Mouse (Mus musculus) intestine, embryonic 16.5 days (tissue): Measurements from ENCODE around the gene Prrc2b. TPM values are rescaled to one million over a fixed set of nuclear protein-coding genes. Genes with fewer than 3 reads are reported as not detected.

Experiments used
- ATAC-seq: fragments of 200-750 bp; cut with Nextera tagmentation; 2 replicates; pipeline ENCODE4 v1.8.0; 2017; ENCODE audit warnings: moderate TSS enrichment, moderate library complexity
- H3K27ac ChIP-seq: fragments of 300-500 bp; sonication (generic); 2 replicates; pipeline ENCODE4 v1.5.1; 2014; ENCODE audit warnings: mild to moderate bottlenecking, low read length
- H3K27me3 ChIP-seq: fragments of 300-500 bp; sonication (generic); replicated peaks from 2 replicates; pipeline ENCODE4 v1.6.1; 2014; ENCODE audit warnings: low read length, control low read depth, mixed read lengths; ENCODE audit not compliant: control insufficient read depth, insufficient read depth
- H3K36me3 ChIP-seq: fragments of 300-500 bp; sonication (generic); 2 replicates; pipeline ENCODE4 v1.6.1; 2014; ENCODE audit warnings: low read length, control low read depth; ENCODE audit not compliant: control insufficient read depth, insufficient read depth
- H3K4me1 ChIP-seq: fragments of 300-500 bp; sonication (generic); 2 replicates; pipeline ENCODE4 v1.6.1; 2014; ENCODE audit warnings: low read length, control low read depth, mixed read lengths; ENCODE audit not compliant: control insufficient read depth, insufficient read depth
- H3K4me2 ChIP-seq: fragments of 300-500 bp; sonication (generic); 2 replicates; pipeline ENCODE4 v1.6.1; 2014; ENCODE audit warnings: low read depth, low read length, control low read depth
- H3K4me3 ChIP-seq: fragments of 300-500 bp; sonication (generic); 2 replicates; pipeline ENCODE4 v1.5.1; 2014; ENCODE audit warnings: mild to moderate bottlenecking, low read length
- H3K9ac ChIP-seq: fragments of 300-500 bp; sonication (generic); 2 replicates; pipeline ENCODE4 v1.6.1; 2014; ENCODE audit warnings: low read depth, low read length
- H3K9me3 ChIP-seq: fragments of 300-500 bp; sonication (generic); 2 replicates; pipeline ENCODE4 v1.6.1; 2016; ENCODE audit warnings: low read length, control low read depth; ENCODE audit not compliant: control insufficient read depth
- WGBS: fragments of 180-500 bp; shearing (Covaris S2); extraction: QIAGEN DNeasy Blood & Tissue Kit; methylation state at CpG from one replicate; pipeline ENCODE4 v1.1.7; 2014; 5-methylcytosine and 5-hydroxymethylcytosine counted together
- polyA plus RNA-seq: library from polyadenylated mRNA; unstranded; fragments of >200 nt; fragmentation: Nextera tagmentation; extraction: Ambion mirVana; gene quantifications from 2 replicates; pipeline ENCODE4 v1.2.1, GENCODE M21; 2015

Gene Prrc2b
- polyA plus RNA-seq, 1 experiment from 2014 or later = 16.2 TPM

DNA sequence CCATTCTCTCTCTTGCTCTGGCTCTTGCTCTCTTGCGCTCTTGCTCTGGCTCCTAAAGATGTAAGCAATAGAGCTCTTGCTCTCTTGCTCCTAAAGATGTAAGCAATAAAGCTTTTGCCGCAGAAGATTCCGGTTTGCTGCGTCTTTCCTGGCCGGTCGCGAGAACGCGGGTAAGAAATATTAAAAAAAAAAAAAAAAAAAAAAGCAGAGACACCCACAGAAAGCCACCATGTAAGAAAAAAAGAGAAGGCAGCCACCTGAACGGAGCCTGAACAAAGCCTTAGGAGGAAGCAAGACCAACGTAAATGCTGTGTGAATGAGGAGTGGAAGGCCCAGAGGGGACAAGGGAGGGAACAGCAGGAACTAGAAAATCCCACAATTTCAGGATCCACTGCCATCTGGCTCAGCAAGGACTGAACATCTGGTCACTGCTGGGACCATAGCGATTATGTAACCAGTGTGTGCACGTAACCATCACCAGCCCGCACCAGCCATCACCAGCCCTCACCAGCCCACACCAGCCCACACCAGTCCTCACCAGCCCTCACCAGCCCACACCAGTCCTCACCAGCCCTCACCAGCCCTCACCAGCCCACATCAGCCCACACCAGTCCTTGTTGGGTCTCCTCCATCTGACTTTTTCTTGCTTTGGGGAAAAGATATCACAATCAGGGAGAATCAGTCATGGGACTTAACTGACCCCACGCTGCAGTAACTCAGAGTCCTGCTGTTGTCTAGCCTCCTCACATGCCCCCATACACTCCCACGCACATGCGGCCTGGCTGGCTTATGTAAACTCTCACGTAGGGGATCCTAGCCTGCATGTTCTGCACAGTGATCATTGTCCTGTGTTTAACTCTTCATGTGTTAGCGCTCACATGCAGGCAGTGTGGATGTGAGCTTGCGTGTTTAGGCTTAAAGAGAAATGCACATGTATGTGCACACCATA, 30.8 kb upstream of the Prrc2b start:
- Histone ChIP-seq H3K4me1 (no peaks in the 10 kb centered on the region), H3K9ac (no peak overlapping the region), H3K27me3 (no peaks in the 10 kb centered on the region), H3K9me3 (no peaks in the 10 kb centered on the region), H3K4me3 (no peak overlapping the region), H3K27ac (no peak overlapping the region), H3K36me3 (no peaks in the 10 kb centered on the region), H3K4me2 (no peak overlapping the region)
- ATAC-seq = no peak
- 88% methylated on average over 20 of the region's 20 CpGs for WGBS

GRCm38 (mm10) chr2:32121150-32121549, 29.7 kb upstream of the Prrc2b start:
- no peak for ATAC-seq

DNA sequence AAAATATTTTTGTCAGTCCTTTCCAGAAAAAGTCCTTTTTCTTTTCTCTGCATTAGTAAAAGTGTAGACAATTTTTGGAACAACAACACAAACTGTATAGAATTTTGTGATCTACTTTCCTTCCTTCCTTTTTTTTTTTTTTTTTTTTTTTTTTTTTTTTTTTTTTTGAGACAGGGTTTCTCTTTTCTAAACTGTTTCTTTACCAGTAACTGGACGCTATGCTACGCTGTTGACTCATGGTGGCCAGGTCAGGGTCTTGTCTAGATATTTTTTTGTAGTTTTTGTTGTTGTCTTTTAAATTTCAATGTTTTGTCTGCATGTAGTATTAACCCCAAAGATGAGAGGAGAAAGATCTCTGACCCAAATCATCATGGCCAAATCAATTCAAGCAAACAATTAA, 29.1 kb upstream of the Prrc2b start:
- no peak overlapping the region for H3K9ac ChIP-seq
- WGBS = 86% methylated on average over 2 of the region's 2 CpGs
- no peak for ATAC-seq
- H3K36me3 ChIP-seq = no peaks in the 10 kb centered on the region
- no peaks in the 10 kb centered on the region for H3K9me3 ChIP-seq
- H3K4me1 ChIP-seq = no peaks in the 10 kb centered on the region
- H3K27me3 ChIP-seq = no peaks in the 10 kb centered on the region
- H3K4me2 ChIP-seq = no peak overlapping the region
- no peak overlapping the region for H3K27ac ChIP-seq
- H3K4me3 ChIP-seq = no peak overlapping the region

More at GRCm38 (mm10) chr2:32121150-32121549, 29.7 kb upstream of the Prrc2b start:
- Histone ChIP-seq H3K4me1 (no peaks in the 10 kb centered on the region), H3K27me3 (no peaks in the 10 kb centered on the region), H3K36me3 (no peaks in the 10 kb centered on the region), H3K27ac (no peak overlapping the region), H3K9ac (no peak overlapping the region), H3K4me3 (no peak overlapping the region), H3K9me3 (no peaks in the 10 kb centered on the region), H3K4me2 (no peak overlapping the region)
- 66% methylated on average over 5 of the region's 5 CpGs for WGBS

GRCm38 (mm10) chr2:32127653-32128535, 23.0 kb upstream of the Prrc2b start:
- Histone ChIP-seq H3K4me1 (peaks cover 7% of the 10 kb centered on the region; the same call in 1 of the 2 replicates), H3K36me3 (no peaks in the 10 kb centered on the region), H3K27me3 (no peaks in the 10 kb centered on the region), H3K4me3 (no peak overlapping the region), H3K9me3 (no peaks in the 10 kb centered on the region), H3K4me2 (peak overlapping the region; percentile 28), H3K9ac (peak overlapping the region; percentile 30; the same call in 1 of the 2 replicates), H3K27ac (peak overlapping the region; percentile 15; the same call in 1 of the 2 replicates)
- peak; percentile 90 for ATAC-seq
- WGBS = 21% methylated on average over 16 of the region's 16 CpGs

GRCm38 (mm10) chr2:32128536-32128841, 22.4 kb upstream of the Prrc2b start:
- no peaks in the 10 kb centered on the region for H3K36me3 ChIP-seq
- H3K4me3 ChIP-seq = no peak overlapping the region
- ATAC-seq = peak; percentile 60
- peaks cover 7% of the 10 kb centered on the region; the same call in 1 of the 2 replicates for H3K4me1 ChIP-seq
- H3K4me2 ChIP-seq = peak overlapping the region; percentile 28
- no peaks in the 10 kb centered on the region for H3K9me3 ChIP-seq
- H3K27me3 ChIP-seq = no peaks in the 10 kb centered on the region
- 81% methylated on average over 5 of the region's 5 CpGs for WGBS
- no peak overlapping the region for H3K9ac ChIP-seq
- peak overlapping the region; percentile 15; the same call in 1 of the 2 replicates for H3K27ac ChIP-seq

- Histone ChIP-seq H3K9me3 (no peaks in the 10 kb centered on the region), H3K4me2 (no peak overlapping the region), H3K4me3 (no peak overlapping the region), H3K4me1 (peaks cover 7% of the 10 kb centered on the region; the same call in 1 of the 2 replicates), H3K27me3 (no peaks in the 10 kb centered on the region), H3K27ac (no peak overlapping the region), H3K9ac (no peak overlapping the region; the same call in 1 of the 2 replicates), H3K36me3 (no peaks in the 10 kb centered on the region)
- WGBS = 41% methylated on average over 11 of the region's 11 CpGs
- ATAC-seq = no peak
These were observed 21.4 kb upstream of the Prrc2b start for GRCm38 (mm10) chr2:32129383-32130074.

GRCm38 (mm10) chr2:32130435-32130834, 20.4 kb upstream of the Prrc2b start:
- peaks cover 7% of the 10 kb centered on the region; the same call in 1 of the 2 replicates for H3K4me1 ChIP-seq
- ATAC-seq = no peak
- WGBS = 32% methylated on average over 6 of the region's 6 CpGs
- no peaks in the 10 kb centered on the region for H3K9me3 ChIP-seq
- no peak overlapping the region for H3K4me2 ChIP-seq
- no peaks in the 10 kb centered on the region for H3K27me3 ChIP-seq
- no peak overlapping the region for H3K4me3 ChIP-seq
- H3K27ac ChIP-seq = no peak overlapping the region
- no peaks in the 10 kb centered on the region for H3K36me3 ChIP-seq
- H3K9ac ChIP-seq = no peak overlapping the region

GRCm38 (mm10) chr2:32131205-32131834, 19.6 kb upstream of the Prrc2b start:
- H3K4me2 ChIP-seq = no peak overlapping the region
- H3K4me3 ChIP-seq = no peak overlapping the region
- no peak overlapping the region for H3K27ac ChIP-seq
- H3K36me3 ChIP-seq = no peaks in the 10 kb centered on the region
- H3K27me3 ChIP-seq = no peaks in the 10 kb centered on the region
- no peak overlapping the region for H3K9ac ChIP-seq
- no peak for ATAC-seq
- no peaks in the 10 kb centered on the region for H3K9me3 ChIP-seq
- peaks cover 7% of the 10 kb centered on the region; the same call in 1 of the 2 replicates for H3K4me1 ChIP-seq
- WGBS = 66% methylated on average over 9 of the region's 9 CpGs
